Mouse (Mus musculus) liver, postnatal 0 days (tissue): ENCODE measurements at regions not wholly inside any gene's neighbourhood (a gene's known extent, or its start where the extent isn't known, plus 50 kb on each side); places are given as distances from the start of the nearest gene placed in this dataset.

ENCODE experiments used
- CTCF ChIP-seq: sonication (generic); IDR thresholded peaks from 2 replicates; pipeline ENCODE4 v1.5.1; 2016; ENCODE audit warnings: antibody characterized with exemption, low read depth
- EP300 ChIP-seq: IDR thresholded peaks from 2 replicates; pipeline ENCODE4 v1.6.1; 2016; ENCODE audit warnings: antibody characterized with exemption, low read depth, mild to moderate bottlenecking

DNA sequence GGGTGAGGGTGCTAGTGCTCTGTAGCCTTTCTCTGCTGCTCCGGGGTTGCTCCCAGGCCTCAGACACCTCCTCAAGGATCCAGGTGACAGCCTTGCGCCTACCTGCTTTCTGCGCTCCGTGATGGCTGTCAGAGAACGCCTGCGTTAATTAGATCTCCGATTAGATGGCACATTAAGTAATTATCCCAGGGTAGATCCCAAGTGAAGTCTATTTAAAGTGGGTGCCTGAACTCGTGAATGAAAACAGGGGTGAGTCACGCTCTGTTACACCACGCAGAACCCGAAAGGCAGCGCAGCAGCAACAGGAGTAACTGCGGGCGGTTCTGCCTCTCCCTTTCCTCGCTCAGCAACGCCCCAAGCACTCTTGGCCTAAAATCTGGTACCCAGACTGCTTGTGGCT, 108.2 kb upstream of the Gm14444 start:
- TF ChIP-seq CTCF (no peak), EP300 (no peak)
